Mouse (Mus musculus) CH12F3 (cell line): ENCODE results near the gene Egln2.

Experiments used
- in situ Hi-C: fragments of 300-500 bp; cut with MboI; formaldehyde crosslinking; loops from 2 replicates; pipeline ENCODE4 v1.14.3; 2020; ENCODE audit warnings: low sequenced_read_pairs

Egln2 gene

GRCm38 (mm10) chr7:27166614-27167474 is at the start of gene Egln2:
Gene Egln2, minus strand, starts transcription at chr7:27166802.
- in situ Hi-C loops, result no loop called here

DNA sequence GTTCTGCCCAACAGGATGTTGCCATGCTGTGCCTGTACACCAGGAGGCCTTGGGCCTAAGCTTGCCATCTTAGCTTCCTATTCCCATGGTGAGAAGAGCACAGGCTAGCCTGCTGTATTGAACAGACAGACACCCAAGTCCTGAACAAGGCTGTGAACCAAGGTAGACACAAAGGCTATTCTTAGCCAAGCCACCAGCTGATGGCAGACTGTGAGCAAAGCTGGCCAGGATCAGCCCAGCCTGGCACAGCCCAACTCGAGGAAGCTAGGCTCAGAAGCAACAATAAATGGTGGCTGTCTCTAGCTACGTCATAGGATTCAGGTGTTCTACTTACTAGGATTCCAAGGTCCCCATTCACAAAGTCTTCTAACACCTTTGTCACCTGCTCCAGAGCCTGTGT is 46.0 kb upstream of the Egln2 start:
- in situ Hi-C loops, result no loop called here

DNA sequence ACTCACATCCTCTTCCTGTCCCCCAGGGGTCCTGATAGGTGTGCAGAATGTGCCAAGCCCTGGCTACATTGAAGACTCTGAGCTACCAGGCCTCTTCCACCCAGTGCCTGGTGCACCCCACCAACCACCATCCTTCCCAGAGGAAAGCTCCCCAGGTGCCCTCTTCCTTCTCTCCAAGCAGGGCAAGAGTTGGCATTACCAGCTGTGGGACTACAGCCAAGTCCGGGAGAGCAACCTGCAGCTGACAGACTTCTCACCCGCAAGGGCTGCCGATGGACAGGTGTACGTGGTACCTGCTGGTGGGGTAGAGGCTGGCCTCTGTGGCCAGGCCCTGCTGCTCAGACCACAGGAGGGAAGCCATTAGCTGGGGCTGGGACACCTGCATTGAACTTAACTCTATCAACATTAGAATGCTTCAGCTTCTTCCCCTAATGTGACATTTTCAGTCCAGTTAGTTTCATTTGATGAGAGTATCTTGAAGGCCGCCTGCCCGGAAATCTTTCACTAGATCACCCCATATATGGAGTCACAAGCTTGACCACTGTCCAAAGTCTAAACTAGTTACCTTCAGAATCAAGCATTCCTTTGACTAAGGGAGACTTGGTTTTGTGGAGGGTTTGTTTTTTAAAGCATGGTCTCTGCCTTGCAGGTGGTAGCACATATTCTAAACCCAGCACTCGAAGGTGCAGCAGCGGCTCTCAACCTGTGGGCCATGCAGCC is 37.3 kb upstream of the Egln2 start:
- in situ Hi-C loops, result no loop called here

DNA sequence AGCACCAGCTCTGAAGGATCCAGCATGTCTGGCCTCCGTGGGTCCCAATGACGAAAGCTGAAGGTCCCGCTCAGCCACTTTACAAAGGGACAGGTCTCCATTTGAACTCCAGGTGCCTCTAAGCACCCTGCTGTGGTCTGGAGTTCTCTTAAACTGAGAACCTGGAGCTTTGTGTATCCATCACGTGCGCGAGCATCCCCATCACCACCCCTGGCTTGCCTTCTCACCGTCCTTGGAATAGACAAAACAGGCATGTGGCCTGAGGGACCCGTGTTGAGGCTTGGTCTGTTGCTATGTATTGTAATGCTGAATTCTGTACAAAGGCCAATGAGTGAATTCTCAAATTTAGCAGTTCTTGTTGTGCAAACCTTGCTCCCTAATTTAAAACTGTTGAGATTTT is 32.2 kb upstream of the Egln2 start:
- in situ Hi-C loops, result no loop called here

- in situ Hi-C loops, result no loop called here
Measured at GRCm38 (mm10) chr7:27198355-27198754, 31.8 kb upstream of the Egln2 start.

GRCm38 (mm10) chr7:27197634-27198033 is 31.0 kb upstream of the Egln2 start:
- in situ Hi-C loops, result no loop called here

DNA sequence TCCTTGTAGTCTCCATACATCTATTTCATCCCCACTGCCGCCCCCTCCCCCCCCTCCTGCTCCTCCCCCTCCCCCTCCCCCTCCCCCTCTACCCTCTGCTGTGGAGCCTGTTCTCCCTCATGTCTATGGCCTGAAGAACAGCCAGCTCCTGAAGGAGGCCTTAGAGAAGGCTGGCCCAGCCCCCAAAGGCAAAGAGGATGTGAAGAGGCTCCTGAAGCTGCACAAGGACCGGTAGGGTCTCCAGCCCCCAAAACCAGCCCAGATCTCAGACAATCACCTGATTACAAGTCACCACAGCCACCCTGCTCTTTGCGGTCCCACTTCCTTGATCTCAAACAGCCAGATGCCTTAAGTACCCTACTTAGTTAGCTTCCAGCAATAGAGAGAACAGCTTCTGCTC is 30.5 kb upstream of the Egln2 start:
- in situ Hi-C loops, result no loop called here

DNA sequence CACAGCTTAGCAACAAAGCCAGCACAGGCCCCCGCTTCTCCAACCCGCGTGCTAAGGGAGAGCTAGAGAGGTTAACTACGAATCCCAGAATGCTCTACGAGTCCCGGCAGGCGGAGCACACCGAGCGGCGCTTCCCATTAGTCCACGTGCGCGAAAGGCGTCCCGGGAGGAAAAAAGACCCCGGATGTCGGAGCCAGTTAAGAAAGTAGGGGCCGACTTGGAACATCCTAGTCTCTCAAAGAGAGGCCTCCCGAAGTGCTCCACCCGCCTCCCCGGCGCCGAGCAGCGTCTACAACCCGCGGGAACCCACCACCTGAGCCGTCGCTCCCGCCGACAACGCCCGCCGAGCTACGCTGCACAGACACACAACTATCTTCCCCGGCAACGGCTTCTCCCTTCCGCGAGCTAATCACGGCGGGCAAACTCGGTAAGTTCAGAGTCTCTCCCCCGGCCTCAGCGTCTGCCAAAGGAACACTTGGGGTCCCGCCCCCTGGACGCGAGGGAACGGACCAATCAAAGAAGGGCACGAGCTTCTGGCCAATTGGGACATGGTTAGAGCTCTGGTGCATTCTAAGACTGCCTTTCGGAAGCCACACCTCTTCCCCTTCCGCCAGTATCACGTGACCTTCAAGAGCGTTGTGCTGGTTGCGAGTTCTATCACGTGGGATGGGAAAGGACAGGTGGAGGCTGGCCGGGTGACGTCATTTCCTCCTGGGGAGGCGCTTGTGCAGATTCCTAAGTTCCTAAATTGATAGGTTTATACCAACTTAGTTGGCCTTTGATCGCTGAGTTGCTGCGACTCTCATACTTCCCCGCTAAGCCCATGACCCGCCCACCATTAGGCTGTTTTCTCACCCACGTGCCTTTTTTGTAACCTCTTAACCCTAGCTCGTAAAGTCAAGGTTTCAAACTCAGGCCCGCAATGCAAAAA is 29.3 kb upstream of the Egln2 start, which contains the start of the genes BC024978 and Snrpa:
BC024978 (plus strand) TSS at position 101 of the 931 bp plus-strand sequence.
Snrpa (minus strand) TSS at position 591 of the 931 bp plus-strand sequence.
- in situ Hi-C loops, result no loop called here

DNA sequence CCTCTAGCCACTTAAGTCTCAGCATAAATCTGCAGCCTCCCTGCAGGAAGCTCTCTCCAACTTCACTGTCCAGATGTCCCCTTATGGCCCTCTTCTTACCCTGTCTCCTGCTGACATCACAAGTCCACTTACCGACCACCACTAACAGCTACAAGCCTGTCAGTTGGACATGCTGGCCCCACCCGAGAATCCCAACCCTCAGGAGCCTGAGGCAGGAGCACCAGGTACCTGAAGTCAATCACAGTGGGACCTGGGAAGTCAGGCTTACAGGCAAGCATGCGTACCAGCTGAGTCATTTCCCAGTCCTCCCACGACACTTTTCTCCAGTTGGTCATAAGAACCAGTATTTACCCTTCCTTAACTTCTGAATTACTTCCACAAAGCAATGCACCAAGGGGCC is 27.1 kb upstream of the Egln2 start:
- in situ Hi-C loops, result no loop called here

DNA sequence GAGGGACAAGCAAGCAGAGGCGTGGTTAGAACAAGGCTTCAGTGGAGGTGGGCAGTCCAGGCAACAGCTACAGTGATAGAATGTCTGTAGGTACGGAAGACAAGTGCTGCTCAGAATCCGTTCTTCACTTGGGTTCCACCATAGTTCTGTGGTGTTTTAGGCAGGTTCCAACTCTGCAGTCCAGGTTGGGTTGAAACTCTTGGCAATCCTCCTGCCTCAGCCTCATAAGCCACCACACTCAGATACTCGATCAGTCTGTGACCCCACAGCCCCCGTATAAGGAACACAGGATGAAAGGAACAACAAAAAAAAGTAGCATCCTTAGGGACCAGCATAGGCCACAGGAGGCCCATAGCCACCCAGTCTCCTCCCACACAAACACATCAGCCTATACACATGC is 25.8 kb upstream of the Egln2 start:
- in situ Hi-C loops, result no loop called here

GRCm38 (mm10) chr7:27189271-27189931 is 22.8 kb upstream of the Egln2 start:
- in situ Hi-C loops, result no loop called here

DNA sequence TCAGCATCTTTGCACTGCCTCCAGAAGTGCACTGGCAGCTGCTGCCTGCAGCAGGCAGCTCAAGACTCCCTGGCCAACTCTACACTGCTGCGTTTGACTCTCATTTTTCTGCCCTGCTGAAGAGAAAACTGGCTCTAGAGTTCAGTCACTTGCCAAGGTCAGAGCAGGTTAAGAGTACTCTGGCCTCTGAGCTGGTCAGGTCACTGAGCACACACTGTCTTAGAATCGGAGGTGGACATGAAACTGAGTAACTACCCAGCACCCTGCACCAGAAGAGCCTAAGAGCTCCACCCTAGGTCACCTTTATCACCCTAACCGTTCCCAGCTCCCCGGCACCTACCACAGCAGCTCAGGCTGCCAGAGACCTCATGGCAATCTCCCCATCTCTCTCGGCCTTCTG is 19.4 kb upstream of the Egln2 start:
- in situ Hi-C loops, result no loop called here

DNA sequence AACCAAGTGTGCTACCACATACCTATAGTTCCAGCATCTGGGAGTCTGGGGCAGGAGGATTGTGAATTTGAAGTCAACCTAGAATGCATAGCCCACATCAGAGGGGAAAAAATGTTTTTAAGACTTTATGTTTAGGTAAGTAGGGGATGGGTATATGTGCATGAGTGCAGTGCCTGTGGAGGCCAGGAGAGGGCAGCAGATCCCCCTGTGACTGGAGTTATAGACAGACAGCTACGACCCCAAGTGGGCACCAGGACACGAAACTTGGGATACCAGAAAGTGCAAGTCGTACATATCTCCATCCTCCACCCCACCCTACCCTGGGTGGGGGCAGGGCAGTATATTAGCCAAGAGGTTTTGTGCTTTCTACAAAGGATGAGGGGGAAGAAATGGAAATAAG is 18.4 kb upstream of the Egln2 start:
- in situ Hi-C loops, result no loop called here

DNA sequence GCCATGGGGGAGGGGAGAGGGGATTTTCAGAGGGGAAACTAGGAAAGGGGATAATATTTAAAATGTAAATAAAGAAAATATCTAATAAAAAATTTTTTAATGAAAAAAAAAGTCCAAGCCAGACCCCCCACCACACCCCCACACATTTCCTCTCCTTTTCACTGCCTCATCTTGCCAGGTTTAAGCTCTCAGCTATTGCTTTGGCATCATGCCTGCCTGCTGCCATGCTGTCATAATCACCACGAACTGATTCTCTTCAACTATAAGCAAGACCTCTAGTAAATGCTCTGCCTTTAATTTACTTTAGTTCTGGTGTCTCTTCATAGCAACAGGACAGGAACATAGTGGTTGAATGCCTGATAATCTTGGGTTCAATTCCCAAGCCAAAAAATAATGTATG is 15.9 kb upstream of the Egln2 start:
- in situ Hi-C loops, result no loop called here

DNA sequence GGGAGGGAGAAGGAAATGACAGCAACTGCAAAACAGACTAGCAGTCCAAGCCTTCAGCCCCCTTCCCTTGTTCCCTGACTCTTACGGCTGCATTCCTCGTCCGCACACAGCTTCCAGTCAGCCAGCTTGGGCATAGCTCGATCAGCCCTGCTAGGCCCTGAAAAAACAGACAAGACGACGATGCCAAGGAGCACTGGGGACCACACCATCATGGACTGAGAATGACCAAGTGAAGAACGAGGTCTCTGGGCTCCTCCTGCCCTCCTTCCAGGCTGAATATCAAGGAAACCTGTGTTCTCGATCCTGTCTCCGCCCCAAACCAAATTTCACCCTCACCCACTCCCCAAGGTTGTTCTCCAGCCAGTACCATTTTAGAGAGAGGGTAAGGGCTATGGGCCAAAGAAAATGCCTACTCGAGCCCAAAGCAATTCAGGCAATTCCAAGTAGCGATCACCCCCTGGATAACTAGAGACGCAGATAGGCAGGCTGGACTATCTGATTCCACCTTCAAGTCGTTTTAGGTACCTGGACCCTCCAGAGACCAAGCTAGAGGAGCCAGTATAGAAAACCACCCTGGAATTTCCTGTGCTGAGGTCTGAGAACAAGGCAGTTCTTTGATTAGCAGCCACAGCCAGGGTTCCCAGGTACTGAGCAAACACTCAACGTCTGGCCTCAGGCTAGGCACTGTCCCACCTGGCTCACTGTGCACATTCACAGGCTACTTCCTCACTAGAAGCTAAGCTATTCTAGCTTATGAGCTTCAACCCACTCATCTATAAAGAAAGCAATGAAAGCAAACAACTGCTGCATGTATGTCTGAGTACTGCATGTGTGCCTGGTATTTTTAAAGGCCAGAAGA is 14.5 kb upstream of the Egln2 start, which contains the start of the genes Gm21983 and Mia:
Gm21983 (minus strand) TSS at position 250 of the 859 bp plus-strand sequence.
Mia (minus strand) TSS at position 321 of the 859 bp plus-strand sequence.
- in situ Hi-C loops, result no loop called here

- in situ Hi-C loops, result no loop called here
Measured at GRCm38 (mm10) chr7:27180036-27180435, 13.4 kb upstream of the Egln2 start.

- in situ Hi-C loops, result no loop called here
Measured at GRCm38 (mm10) chr7:27179217-27179918, 12.8 kb upstream of the Egln2 start.

GRCm38 (mm10) chr7:27178324-27179216 is 12.0 kb upstream of the Egln2 start, which contains the start of gene Rab4b:
Gene Rab4b, minus strand, starts transcription at chr7:27178896.
- in situ Hi-C loops, result no loop called here
